Mouse (Mus musculus) CH12.LX (cell line): ENCODE results near the gene Stk24. TPM values are rescaled to one million over a fixed set of nuclear protein-coding genes. Genes with fewer than 3 reads are reported as not detected.
A peak's percentile ranks its signal among the peaks of the same experiment; 100 is the strongest.

ENCODE experiments used
- DNase-seq: peaks from one replicate; pipeline ENCODE4 v3.0.0-alpha.2; 2013; ENCODE audit errors: extremely low read depth
- H3K27ac ChIP-seq: 2 replicates; pipeline ENCODE4 v1.5.1; 2012; ENCODE audit warnings: low read depth, mild to moderate bottlenecking, control low read depth, moderate library complexity; ENCODE audit not compliant: insufficient read depth
- H3K27me3 ChIP-seq: replicated peaks from 2 replicates; pipeline ENCODE3; 2012; ENCODE audit warnings: inconsistent platforms
- H3K36me3 ChIP-seq, 2 experiments: replicated peaks in 1 of 2; 2 replicates each; pipeline versions ENCODE3 to v1.6.1; 2012; ENCODE audit warnings: inconsistent platforms in 1 of 2, low read length in 1 of 2, mild to moderate bottlenecking in 1 of 2, mixed read lengths in 1 of 2, moderate library complexity in 1 of 2; ENCODE audit not compliant: control insufficient read depth in 1 of 2, insufficient read depth in 1 of 2
- H3K4me1 ChIP-seq, 2 experiments: 2 replicates each; pipeline ENCODE4 v1.6.1; 2012; ENCODE audit warnings: inconsistent platforms in 1 of 2, moderate library complexity in 1 of 2; ENCODE audit not compliant: insufficient read depth in 2 of 2, control insufficient read depth in 1 of 2
- H3K4me2 ChIP-seq: 2 replicates; pipeline ENCODE4 v1.6.1; 2012; ENCODE audit warnings: low read depth, mild to moderate bottlenecking, control low read depth; ENCODE audit not compliant: poor library complexity, insufficient read depth, severe bottlenecking
- H3K4me3 ChIP-seq, 3 experiments: fragments of 150-350 bp in 1 of 3; sonication (generic) in 1 of 3; replicated peaks in 1 of 3; 2 replicates each; pipeline versions ENCODE3 to v1.5.1; 2011 to 2012; ENCODE audit warnings: low read depth in 2 of 3, low read length in 2 of 3, mild to moderate bottlenecking in 2 of 3, moderate library complexity in 2 of 3, control low read depth in 1 of 3, improper control_type of control experiment in 1 of 3, inconsistent platforms in 1 of 3, mixed read lengths in 1 of 3; ENCODE audit not compliant: poor library complexity in 1 of 3
- H3K79me2 ChIP-seq: replicated peaks from 2 replicates; pipeline ENCODE4 v1.6.1; 2012; ENCODE audit warnings: mild to moderate bottlenecking, moderate library complexity; ENCODE audit not compliant: control insufficient read depth, poor library complexity, insufficient read depth, severe bottlenecking; ENCODE audit errors: extremely low read depth
- H3K9ac ChIP-seq: 2 replicates; pipeline ENCODE4 v1.6.1; 2012; ENCODE audit warnings: low read depth, mild to moderate bottlenecking, control low read depth, moderate library complexity; ENCODE audit not compliant: insufficient read depth
- H3K9me3 ChIP-seq: replicated peaks from 2 replicates; pipeline ENCODE3; 2012; ENCODE audit warnings: low read length, inconsistent platforms, mixed read lengths
- BHLHE40 ChIP-seq: IDR thresholded peaks from 2 replicates; pipeline ENCODE4 v1.6.1; 2011; ENCODE audit warnings: mild to moderate bottlenecking, low read depth, low read length, improper control_type of control experiment
- CHD2 ChIP-seq: IDR thresholded peaks from 2 replicates; pipeline ENCODE4 v1.6.1; 2011; ENCODE audit warnings: low read length, improper control_type of control experiment
- CTCF ChIP-seq, 2 experiments: IDR thresholded peaks in 1 of 2; conservative IDR thresholded peaks in 1 of 2; 2 replicates each; pipeline ENCODE4 v1.5.1; 2011 to 2012; ENCODE audit warnings: low read depth in 2 of 2, low read length in 2 of 2, improper control_type of control experiment in 1 of 2, inconsistent platforms in 1 of 2, mild to moderate bottlenecking in 1 of 2, moderate library complexity in 1 of 2
- E2F4 ChIP-seq: IDR thresholded peaks from 2 replicates; pipeline ENCODE4 v1.6.1; 2011; ENCODE audit warnings: low read depth, low read length, improper control_type of control experiment; ENCODE audit not compliant: insufficient replicate concordance
- ETS1 ChIP-seq: conservative IDR thresholded peaks from 2 replicates; pipeline ENCODE4 v1.6.1; 2012; ENCODE audit warnings: low read depth, mild to moderate bottlenecking, inconsistent platforms, low read length, improper control_type of control experiment, moderate library complexity
- IRF4 ChIP-seq: IDR thresholded peaks from 2 replicates; pipeline ENCODE4 v1.6.1; 2014; ENCODE audit warnings: low read depth, mild to moderate bottlenecking, inconsistent platforms, low read length, improper control_type of control experiment
- JUND ChIP-seq: conservative IDR thresholded peaks from 2 replicates; pipeline ENCODE4 v1.6.1; 2011; ENCODE audit warnings: low read depth, low read length, improper control_type of control experiment
- MAZ ChIP-seq: IDR thresholded peaks from 2 replicates; pipeline ENCODE4 v1.6.1; 2012; ENCODE audit warnings: low read depth, mild to moderate bottlenecking, inconsistent platforms, low read length, improper control_type of control experiment, moderate library complexity
- MEF2A ChIP-seq: IDR thresholded peaks from 2 replicates; pipeline ENCODE4 v1.6.1; 2014; ENCODE audit warnings: low read depth, mild to moderate bottlenecking, inconsistent platforms, low read length, improper control_type of control experiment, borderline replicate concordance
- MYC ChIP-seq: IDR thresholded peaks from 2 replicates; pipeline ENCODE4 v1.6.1; 2011; ENCODE audit warnings: low read depth, mild to moderate bottlenecking, improper control_type of control experiment, low read length
- NELFE ChIP-seq: IDR thresholded peaks from 2 replicates; pipeline ENCODE4 v1.6.1; 2011; ENCODE audit warnings: low read depth, low read length, improper control_type of control experiment
- NRF1 ChIP-seq: IDR thresholded peaks from 2 replicates; pipeline ENCODE4 v1.6.1; 2014; ENCODE audit warnings: low read depth, mild to moderate bottlenecking, inconsistent platforms, low read length, improper control_type of control experiment, moderate library complexity
- RAD21 ChIP-seq: IDR thresholded peaks from 2 replicates; pipeline ENCODE4 v1.6.1; 2011; ENCODE audit warnings: low read depth, mild to moderate bottlenecking, low read length, improper control_type of control experiment, moderate library complexity
- RCOR1 ChIP-seq: conservative IDR thresholded peaks from 2 replicates; pipeline ENCODE4 v1.6.1; 2012; ENCODE audit warnings: low read depth, mild to moderate bottlenecking, inconsistent platforms, low read length, improper control_type of control experiment
- SIN3A ChIP-seq: IDR thresholded peaks from 2 replicates; pipeline ENCODE4 v1.6.1; 2012; ENCODE audit warnings: low read length, improper control_type of control experiment, inconsistent platforms
- TBP ChIP-seq: conservative IDR thresholded peaks from 2 replicates; pipeline ENCODE4 v1.6.1; 2011; ENCODE audit warnings: low read depth, low read length, improper control_type of control experiment
- ZKSCAN1 ChIP-seq: IDR thresholded peaks from 2 replicates; pipeline ENCODE4 v1.6.1; 2012; ENCODE audit warnings: low read depth, inconsistent platforms, low read length, improper control_type of control experiment, borderline replicate concordance
- dilution Hi-C: fragments of 300-500 bp; cut with MboI; formaldehyde crosslinking; loops from 2 replicates; pipeline ENCODE4 v1.14.3; 2020; ENCODE audit warnings: low sequenced_read_pairs; ENCODE audit not compliant: extremely low pct_unique_long_range_greater_than_20kb, extremely low pct_ligation_motif_present
- in situ Hi-C: fragments of 300-500 bp; cut with MboI; formaldehyde crosslinking; loops from 3 replicates; pipeline ENCODE4 v1.14.3; 2019; ENCODE audit warnings: low sequenced_read_pairs, low pct_ligation_motif_present, low pct_unique_long_range_greater_than_20kb, mixed read lengths
- polyA plus RNA-seq: library from polyadenylated mRNA; unstranded; fragments of >175 nt; gene quantifications from 2 replicates; pipeline ENCODE4 v1.2.1, GENCODE M21; 2012; ENCODE audit warnings: low read depth; ENCODE audit not compliant: insufficient read length
- total RNA-seq, 2 experiments: library from RNA; depleted of rRNA; stranded (reverse); fragments of 300-350 nt in 1 of 2; fragments of >200 nt in 1 of 2; gene quantifications; 2 replicates each; pipeline ENCODE4 v1.2.3; 2012 to 2014

Gene Stk24
- total and polyA plus RNA-seq, 3 experiments = 35.5 to 96.7 (median 52.7) TPM

GRCm38 (mm10) chr14:121371911-121372820, 7.6 kb downstream of the Stk24 start:
- no peak overlapping the region for H3K4me3 ChIP-seq
- H3K27ac ChIP-seq = 0 out of 2 replicates have a peak overlapping the region, but pooled peaks have one; percentile 0
- H3K9me3 ChIP-seq = no peaks in the 10 kb centered on the region
- H3K4me1 ChIP-seq = peaks cover 46 to 98% of the 10 kb centered on the region in 2 experiments
- H3K36me3 ChIP-seq = peaks cover 10 to 70% of the 10 kb centered on the region in 2 experiments
- in situ Hi-C loops (no loop called here), dilution Hi-C loops (no loop called here)
- no peak for DNase-seq
- TF ChIP-seq CHD2 = no peak
- no peak for TF ChIP-seq TBP
- no peak for TF ChIP-seq RAD21
- no peak for TF ChIP-seq ETS1
- no peak for TF ChIP-seq NRF1
- TF ChIP-seq JUND = no peak
- TF ChIP-seq E2F4 = no peak
- TF ChIP-seq BHLHE40 = no peak
- no peak for TF ChIP-seq IRF4
- no peak for TF ChIP-seq MYC
- TF ChIP-seq CTCF (conservative IDR thresholded peaks at IDR 0.05 in 1 of 2, IDR thresholded peaks at IDR 0.05 in 1 of 2; ENCODE audit: low read depth in 2 of 2, low read length in 2 of 2) = no peak
- H3K9ac ChIP-seq = no peak overlapping the region
- H3K4me2 ChIP-seq = no peak overlapping the region
- peaks cover 100% of the 10 kb centered on the region for H3K79me2 ChIP-seq
- no peaks in the 10 kb centered on the region for H3K27me3 ChIP-seq

GRCm38 (mm10) chr14:121369385-121369784, 10.4 kb downstream of the Stk24 start:
- H3K36me3 ChIP-seq = peaks cover 10 to 62% of the 10 kb centered on the region in 2 experiments
- H3K27me3 ChIP-seq = no peaks in the 10 kb centered on the region
- peaks cover 2% of the 10 kb centered on the region for H3K9me3 ChIP-seq
- TF ChIP-seq MAZ (no peak), RCOR1 (no peak), ZKSCAN1 (no peak), IRF4 (no peak), MEF2A (no peak), NELFE (no peak), NRF1 (no peak), SIN3A (no peak), CTCF (conservative IDR thresholded peaks at IDR 0.05 in 1 of 2, IDR thresholded peaks at IDR 0.05 in 1 of 2; ENCODE audit: low read depth in 2 of 2, low read length in 2 of 2) (no peak), ETS1 (no peak), TBP (no peak), RAD21 (no peak)
- in situ Hi-C loops (no loop called here), dilution Hi-C loops (no loop called here)
- no peak for DNase-seq
- peak overlapping the region; percentile 62; the same call in 1 of the 2 replicates for H3K27ac ChIP-seq
- no peak overlapping the region for H3K9ac ChIP-seq
- H3K4me1 ChIP-seq = peaks cover 49 to 96% of the 10 kb centered on the region in 2 experiments
- H3K79me2 ChIP-seq = peaks cover 91% of the 10 kb centered on the region
- H3K4me3 ChIP-seq = no peak overlapping the region
- peak overlapping the region; percentile 72; the same call in 1 of the 2 replicates for H3K4me2 ChIP-seq
